Mouse (Mus musculus) stomach, adult 2 months (tissue): ENCODE results near the gene Cldn24. TPM values are rescaled to one million over a fixed set of nuclear protein-coding genes. Genes with fewer than 3 reads are reported as not detected.

Source experiments
- polyA plus RNA-seq: library from polyadenylated mRNA; depleted of rRNA; stranded (reverse); fragments of >200 nt; gene quantifications from 2 replicates; pipeline ENCODE4 v1.2.3, GENCODE M21; 2012; rRNA removed

Cldn24 gene
- not detected in 2 replicates for polyA plus RNA-seq

GRCm38 (mm10) chr8:47821843-47822242 lies at the start of gene Cldn24:
Gene Cldn24 (plus strand): TSS chr8:47822143.

GRCm38 (mm10) chr8:47824182-47824581 lies 2.2 kb downstream of the Cldn24 start, which contains the start of gene Cldn22:
Gene Cldn22 (plus strand): TSS chr8:47824482.

Other genes starting within 250 kb of the Cldn24 start
- gene Ing2, start 146.6 kb upstream of the Cldn24 start, polyA plus RNA-seq, result 0.49 and 0.78 TPM in 2 replicates
- 8.0 and 13.3 TPM in 2 replicates for gene Cdkn2aip, start 108.2 kb upstream of the Cldn24 start, polyA plus RNA-seq
- gene Cldn22, start 2.3 kb downstream of the Cldn24 start, polyA plus RNA-seq, result 1.1 and 1.7 TPM in 2 replicates
- 3.6 and 3.8 TPM in 2 replicates for gene Wwc2, start 168.8 kb downstream of the Cldn24 start, polyA plus RNA-seq